Mouse (Mus musculus): ENCODE data around the gene Cyb5d1. TPM values are rescaled to one million over a fixed set of nuclear protein-coding genes. Genes with fewer than 3 reads are reported as not detected.

Cyb5d1 gene
- total and polyA plus RNA-seq, 3 experiments, result 28.4 to 29.5 (median 29.3) TPM

- H3K9me3 ChIP-seq (replicated peaks; ENCODE audit: low read length), result no peaks in the 10 kb centered on the region
- H3K79me2 ChIP-seq (replicated peaks; ENCODE audit: control insufficient read depth, extremely low read depth, insufficient read depth, poor library complexity, severe bottlenecking), result peaks cover 3% of the 10 kb centered on the region; the same call in 1 of the 2 replicates
- dilution Hi-C loops (cut with MboI; ENCODE audit: extremely low pct_ligation_motif_present, extremely low pct_unique_long_range_greater_than_20kb, low sequenced_read_pairs) (no loop called here), in situ Hi-C loops (cut with MboI; ENCODE audit: low pct_ligation_motif_present, low pct_unique_long_range_greater_than_20kb, low sequenced_read_pairs) (loop anchor here (5.0 kb wide), 2 partner anchors 38 to 103 kb away; no protein-coding TSS in a partner anchor)
- DNase-seq (ENCODE audit: extremely low read depth), result no peak
- peaks cover 7 to 34% of the 10 kb centered on the region in 2 experiments for H3K36me3 ChIP-seq (replicated peaks in 1 of 2; ENCODE audit: control insufficient read depth in 1 of 2, insufficient read depth in 1 of 2, low read length in 1 of 2)
- no peaks in the 10 kb centered on the region for H3K27me3 ChIP-seq (replicated peaks)
- TF ChIP-seq NRF1 (IDR thresholded peaks at IDR 0.05; ENCODE audit: low read depth, low read length), result no peak
- TF ChIP-seq ZNF384 (IDR thresholded peaks at IDR 0.05; ENCODE audit: low read depth, low read length), result peak; percentile 91
- TF ChIP-seq RAD21 (IDR thresholded peaks at IDR 0.05; ENCODE audit: low read depth, low read length), result no peak
- TF ChIP-seq HCFC1 (IDR thresholded peaks at IDR 0.05; ENCODE audit: low read depth, low read length), result no peak
- H3K4me1 ChIP-seq (ENCODE audit: control insufficient read depth in 1 of 2, insufficient read depth in 2 of 2), result peaks cover 7 to 30% of the 10 kb centered on the region in 2 experiments
- peak overlapping the region; percentile 100 for H3K9ac ChIP-seq (ENCODE audit: insufficient read depth, low read depth)
- H3K4me2 ChIP-seq (ENCODE audit: insufficient read depth, low read depth, poor library complexity, severe bottlenecking), result peak overlapping the region; percentile 45
- H3K27ac ChIP-seq (ENCODE audit: insufficient read depth, low read depth), result no peak overlapping the region
- H3K4me3 ChIP-seq (replicated peaks in 1 of 3; ENCODE audit: low read depth in 2 of 3, low read length in 2 of 3, poor library complexity in 1 of 3), result no peak overlapping the region
Measured at GRCm38 (mm10) chr11:69369990-69370816, 25.2 kb downstream of the Cyb5d1 start.

- peaks cover 7 to 36% of the 10 kb centered on the region in 2 experiments for H3K4me1 ChIP-seq (ENCODE audit: control insufficient read depth in 1 of 2, insufficient read depth in 2 of 2)
- H3K4me2 ChIP-seq (ENCODE audit: insufficient read depth, low read depth, poor library complexity, severe bottlenecking), result peak within 1 kb of the TSS; percentile 96
- no peaks in the 10 kb centered on the region for H3K27me3 ChIP-seq (replicated peaks)
- peaks cover 3% of the 10 kb centered on the region; the same call in 1 of the 2 replicates for H3K79me2 ChIP-seq (replicated peaks; ENCODE audit: control insufficient read depth, extremely low read depth, insufficient read depth, poor library complexity, severe bottlenecking)
- H3K4me3 ChIP-seq (replicated peaks in 1 of 3; ENCODE audit: low read depth in 2 of 3, low read length in 2 of 3, poor library complexity in 1 of 3), result peak within 1 kb of the TSS; percentile 76 to 84 (median 78)
- H3K36me3 ChIP-seq (replicated peaks in 1 of 2; ENCODE audit: control insufficient read depth in 1 of 2, insufficient read depth in 1 of 2, low read length in 1 of 2), result peaks cover 7 to 38% of the 10 kb centered on the region in 2 experiments
- dilution Hi-C loops (cut with MboI; ENCODE audit: extremely low pct_ligation_motif_present, extremely low pct_unique_long_range_greater_than_20kb, low sequenced_read_pairs), result no loop called here
- no peaks in the 10 kb centered on the region for H3K9me3 ChIP-seq (replicated peaks; ENCODE audit: low read length)
- H3K9ac ChIP-seq (ENCODE audit: insufficient read depth, low read depth), result peak within 1 kb of the TSS; percentile 100
- H3K27ac ChIP-seq (ENCODE audit: insufficient read depth, low read depth), result peak within 1 kb of the TSS; percentile 49
- TF ChIP-seq JUN (IDR thresholded peaks at IDR 0.05; ENCODE audit: insufficient read depth, low read depth, low read length), result no peak
- TF ChIP-seq USF1 (IDR thresholded peaks at IDR 0.05; ENCODE audit: low read depth, low read length), result no peak
- TF ChIP-seq CHD1 (IDR thresholded peaks at IDR 0.05; ENCODE audit: low read depth, low read length), result peak; percentile 79; the same call in 1 of the 2 replicates
- 0 out of 2 replicates have a peak, but pooled peaks have one; percentile 31 for TF ChIP-seq CHD2 (IDR thresholded peaks at IDR 0.05; ENCODE audit: low read length)
- TF ChIP-seq TCF12 (IDR thresholded peaks at IDR 0.05; ENCODE audit: low read depth, low read length), result no peak
- no peak for TF ChIP-seq UBTF (IDR thresholded peaks at IDR 0.05; ENCODE audit: low read depth, low read length)
- TF ChIP-seq E2F4 (IDR thresholded peaks at IDR 0.05; ENCODE audit: insufficient replicate concordance, low read depth, low read length), result no peak
- peak; percentile 37 for TF ChIP-seq ZNF384 (IDR thresholded peaks at IDR 0.05; ENCODE audit: low read depth, low read length)
- peak; percentile 23; the same call in 1 of the 2 replicates for TF ChIP-seq MEF2A (IDR thresholded peaks at IDR 0.05; ENCODE audit: borderline replicate concordance, low read depth, low read length)
- TF ChIP-seq GABPA (IDR thresholded peaks at IDR 0.05; ENCODE audit: insufficient replicate concordance, low read depth, low read length), result no peak
- no peak for TF ChIP-seq MAFK (IDR thresholded peaks at IDR 0.05; ENCODE audit: insufficient replicate concordance, low read length)
- TF ChIP-seq HCFC1 (IDR thresholded peaks at IDR 0.05; ENCODE audit: low read depth, low read length), result 0 out of 2 replicates have a peak, but pooled peaks have one; percentile 33
- peak; percentile 87 for TF ChIP-seq MAZ (IDR thresholded peaks at IDR 0.05; ENCODE audit: low read depth, low read length)
- no peak for TF ChIP-seq CTCF (conservative IDR thresholded peaks at IDR 0.05 in 1 of 2, IDR thresholded peaks at IDR 0.05 in 1 of 2; ENCODE audit: low read depth in 2 of 2, low read length in 2 of 2)
- TF ChIP-seq IRF4 (IDR thresholded peaks at IDR 0.05; ENCODE audit: low read depth, low read length), result no peak
- TF ChIP-seq BHLHE40 (IDR thresholded peaks at IDR 0.05; ENCODE audit: low read depth, low read length), result no peak
- TF ChIP-seq ELF1 (IDR thresholded peaks at IDR 0.05; ENCODE audit: low read depth, low read length), result no peak
- no peak for TF ChIP-seq MXI1 (IDR thresholded peaks at IDR 0.05; ENCODE audit: low read depth, low read length)
- 0 out of 2 replicates have a peak, but pooled peaks have one; percentile 2 for TF ChIP-seq POLR2A (IDR thresholded peaks at IDR 0.05; ENCODE audit: low read depth, low read length)
- no peak for TF ChIP-seq PAX5 (IDR thresholded peaks at IDR 0.05; ENCODE audit: low read length)
- DNase-seq (ENCODE audit: extremely low read depth), result peak; percentile 29
- in situ Hi-C loops (cut with MboI; ENCODE audit: low pct_ligation_motif_present, low pct_unique_long_range_greater_than_20kb, low sequenced_read_pairs), result loop anchor here (5.0 kb wide), 2 partner anchors 37 to 102 kb away; no protein-coding TSS in a partner anchor
Measured at GRCm38 (mm10) chr11:69369215-69369989, 26.0 kb downstream of the Cyb5d1 start, which contains the start of gene Chd3. Chd3 (minus strand) TSS chr11:69369406.

Measured in CH12.LX (cell line).